Mouse (Mus musculus) E14TG2a.4 (cell line): Measurements from ENCODE around the gene Zfp593.
"Not testable (repeated sequence)": the region's sequence is repeated elsewhere in the genome, so short reads cannot be mapped to it uniquely, and the experiment has no call there.

Source experiments
- H3K27me3 ChIP-seq: 2 replicates; pipeline ENCODE4 v1.6.1; 2014; ENCODE audit warnings: low read length, control low read depth; ENCODE audit not compliant: insufficient read depth
- H3K36me3 ChIP-seq: 2 replicates; pipeline ENCODE4 v1.6.1; 2014; ENCODE audit warnings: low read length, control low read depth; ENCODE audit not compliant: insufficient read depth
- H3K4me1 ChIP-seq: replicated peaks from 2 replicates; pipeline ENCODE4 v1.6.1; 2014; ENCODE audit warnings: low read depth, low read length, control low read depth
- H3K4me3 ChIP-seq: replicated peaks from 2 replicates; pipeline ENCODE4 v1.5.1; 2014; ENCODE audit warnings: mild to moderate bottlenecking, low read length
- H3K9me3 ChIP-seq: 2 replicates; pipeline ENCODE4 v1.6.1; 2014; ENCODE audit warnings: low read length, control low read depth
- CTCF ChIP-seq: conservative IDR thresholded peaks from 2 replicates; pipeline ENCODE4 v1.5.1; 2014; ENCODE audit warnings: low read length
- NANOG ChIP-seq: IDR thresholded peaks from 2 replicates; pipeline ENCODE4 v1.6.1; 2014; ENCODE audit warnings: borderline replicate concordance, low read length, mixed read lengths
- POU5F1 ChIP-seq: IDR thresholded peaks from 2 replicates; pipeline ENCODE4 v1.6.1; 2014; ENCODE audit warnings: low read length, borderline replicate concordance

The Zfp593 gene

DNA sequence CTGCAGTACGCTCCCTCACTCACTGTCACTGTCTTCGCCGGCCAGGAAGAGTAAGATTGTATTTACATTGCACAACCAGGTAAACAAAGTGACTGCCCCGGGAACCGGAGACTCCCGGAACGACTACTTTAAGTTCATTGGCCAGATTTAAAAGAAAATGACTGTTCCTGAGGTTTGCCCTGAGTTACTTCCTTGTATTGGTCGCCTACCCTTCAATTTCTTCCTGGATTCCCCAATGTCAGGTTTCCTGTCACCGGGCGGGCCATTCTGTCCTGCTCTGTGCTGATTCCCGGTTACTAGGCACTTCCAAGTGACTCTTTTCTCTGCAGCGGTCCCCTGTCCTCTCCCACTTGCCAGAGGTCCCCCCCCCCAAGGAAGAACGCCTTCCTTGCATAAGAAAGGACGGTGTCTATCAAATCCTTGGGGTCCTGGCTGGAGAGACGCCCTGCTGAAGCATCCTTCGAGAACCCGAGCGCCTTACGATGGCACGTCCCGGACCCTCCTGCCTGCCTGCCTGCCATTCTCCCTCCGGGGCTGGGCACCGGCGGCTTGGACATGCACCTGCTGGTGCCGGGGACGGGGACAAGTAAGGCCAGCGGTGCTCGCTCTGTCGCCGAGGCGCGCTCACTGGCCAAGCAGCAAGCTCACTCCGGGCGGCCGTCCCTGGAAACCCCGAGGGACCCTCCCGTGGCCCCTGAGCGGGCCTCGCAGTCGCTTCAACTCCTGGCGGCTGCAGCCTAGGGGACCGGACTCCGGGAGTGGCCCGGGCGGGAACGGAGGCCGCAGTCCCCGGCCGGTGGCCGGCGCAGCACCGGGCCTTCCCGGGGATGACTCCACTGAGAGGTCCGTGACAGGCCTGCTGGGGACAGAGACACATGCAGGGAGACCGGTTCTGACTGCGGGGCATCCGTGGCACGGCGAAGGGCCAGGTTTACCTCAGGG is 41.1 kb upstream of the Zfp593 start:
- Histone ChIP-seq H3K27me3 (no peaks in the 10 kb centered on the region), H3K36me3 (peaks cover 40% of the 10 kb centered on the region), H3K9me3 (no peaks in the 10 kb centered on the region), H3K4me3 (peak overlapping the region; percentile 100), H3K4me1 (peaks cover 45% of the 10 kb centered on the region)
- no peak for TF ChIP-seq NANOG
- TF ChIP-seq POU5F1, result no peak
- TF ChIP-seq CTCF, result no peak

DNA sequence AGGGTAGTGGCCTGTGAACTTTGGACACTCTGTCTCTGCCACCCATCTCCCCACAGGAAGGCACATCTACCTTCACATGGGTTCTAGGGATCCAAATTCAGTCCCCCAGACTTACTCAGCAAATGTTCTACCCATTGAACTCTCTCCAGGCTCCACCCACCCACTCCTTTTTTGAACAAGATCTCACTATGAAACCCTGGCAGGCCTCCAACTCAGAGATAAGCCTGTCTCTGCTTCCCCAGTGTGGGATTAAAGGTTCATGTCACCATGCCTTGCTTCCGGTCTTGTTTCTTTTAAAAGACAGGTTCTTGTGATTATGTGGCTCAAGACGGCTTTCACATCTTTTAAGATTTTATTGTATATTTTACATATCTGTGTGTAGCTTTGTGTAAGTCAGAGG is 39.5 kb upstream of the Zfp593 start:
- Histone ChIP-seq H3K4me1 (peaks cover 44% of the 10 kb centered on the region), H3K27me3 (no peaks in the 10 kb centered on the region), H3K9me3 (no peaks in the 10 kb centered on the region), H3K4me3 (no peak overlapping the region), H3K36me3 (peaks cover 54% of the 10 kb centered on the region)
- TF ChIP-seq CTCF (no peak), NANOG (no peak), POU5F1 (no peak)

DNA sequence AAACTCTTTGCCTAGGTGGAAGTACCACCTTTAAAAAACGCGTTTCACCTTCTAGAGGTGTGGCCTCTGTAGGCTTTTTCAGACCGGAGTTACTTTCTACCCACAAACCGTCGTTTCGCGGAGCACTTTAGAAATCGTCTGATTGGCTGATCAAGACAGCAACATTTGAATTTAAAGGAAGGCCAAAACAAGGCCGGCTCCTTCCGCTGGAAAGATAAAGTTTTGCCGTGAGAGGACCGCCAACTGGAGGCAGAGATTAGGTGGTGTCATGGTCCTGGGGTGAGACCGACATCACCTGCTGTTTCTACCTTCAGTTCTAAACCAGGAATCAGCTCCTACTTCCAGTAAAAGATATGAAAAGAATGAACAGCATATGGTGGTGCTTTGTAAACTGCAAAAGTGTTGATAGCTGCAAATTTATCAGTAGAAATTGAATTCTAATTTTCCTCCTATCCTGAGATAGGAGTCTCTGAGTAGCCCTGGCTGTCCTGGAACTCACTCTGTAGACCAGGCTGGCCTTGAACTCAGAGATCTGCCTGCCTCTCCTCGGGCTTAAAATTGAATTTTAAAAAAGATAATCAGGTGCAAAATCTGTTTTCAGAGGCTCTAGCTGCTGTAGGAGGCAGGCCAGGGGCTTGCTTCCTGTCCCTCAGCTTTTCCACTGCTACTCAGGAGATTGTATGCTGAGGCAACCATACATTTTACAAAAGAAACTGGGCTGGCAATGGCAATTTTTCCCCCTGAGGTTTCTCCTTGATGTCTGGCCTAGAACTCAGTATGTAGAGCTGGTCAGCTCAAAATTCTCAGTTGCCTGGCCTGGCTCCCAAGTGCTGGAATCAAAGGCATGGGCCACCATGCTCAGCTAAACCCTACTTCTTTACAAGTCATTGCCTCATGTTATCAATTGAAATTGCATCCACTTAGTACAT is 28.3 kb upstream of the Zfp593 start:
- TF ChIP-seq NANOG (no peak), CTCF (no peak)
- H3K4me3 ChIP-seq, result peak overlapping the region; percentile 57
- H3K9me3 ChIP-seq, result no peaks in the 10 kb centered on the region
- H3K36me3 ChIP-seq, result peaks cover 33% of the 10 kb centered on the region
- H3K4me1 ChIP-seq, result peaks cover 29% of the 10 kb centered on the region
- no peaks in the 10 kb centered on the region for H3K27me3 ChIP-seq

DNA sequence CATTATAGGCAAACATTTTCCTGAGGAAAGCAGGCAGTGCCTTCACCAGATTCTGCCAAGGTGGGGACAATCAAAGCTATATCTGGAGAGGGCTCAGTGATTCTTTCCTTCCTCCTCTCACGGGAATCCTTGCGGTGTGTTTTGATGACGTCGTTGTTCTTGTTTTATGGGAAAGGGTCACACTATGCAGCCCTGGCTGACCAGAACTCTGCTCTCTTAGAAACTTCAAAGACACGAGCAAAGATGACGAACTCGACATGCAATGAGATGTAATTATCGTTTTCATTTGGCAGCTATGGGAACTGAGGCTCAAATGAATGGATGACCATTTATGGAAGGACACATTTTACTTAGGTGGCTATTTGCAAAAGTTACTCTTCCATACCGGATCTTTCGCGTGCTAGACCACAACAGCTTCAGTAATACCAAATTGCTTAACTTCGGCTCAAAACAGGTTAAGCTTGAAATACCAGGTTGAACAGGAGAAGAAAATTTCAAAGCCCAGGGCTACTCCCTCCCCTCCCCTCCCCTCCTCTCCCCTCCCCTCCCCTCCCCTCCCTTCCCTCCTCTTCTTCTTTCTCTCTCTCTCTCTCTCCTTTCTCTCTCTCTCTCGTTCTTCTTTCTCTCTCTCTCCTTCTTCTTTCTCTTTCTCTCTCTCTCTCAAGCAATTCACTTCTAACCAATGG is 27.5 kb upstream of the Zfp593 start:
- Histone ChIP-seq H3K4me3 (peak overlapping the region; percentile 57), H3K27me3 (no peaks in the 10 kb centered on the region), H3K4me1 (peaks cover 34% of the 10 kb centered on the region), H3K9me3 (no peaks in the 10 kb centered on the region), H3K36me3 (peaks cover 24% of the 10 kb centered on the region)
- TF ChIP-seq NANOG (no peak), POU5F1 (no peak), CTCF (no peak)

DNA sequence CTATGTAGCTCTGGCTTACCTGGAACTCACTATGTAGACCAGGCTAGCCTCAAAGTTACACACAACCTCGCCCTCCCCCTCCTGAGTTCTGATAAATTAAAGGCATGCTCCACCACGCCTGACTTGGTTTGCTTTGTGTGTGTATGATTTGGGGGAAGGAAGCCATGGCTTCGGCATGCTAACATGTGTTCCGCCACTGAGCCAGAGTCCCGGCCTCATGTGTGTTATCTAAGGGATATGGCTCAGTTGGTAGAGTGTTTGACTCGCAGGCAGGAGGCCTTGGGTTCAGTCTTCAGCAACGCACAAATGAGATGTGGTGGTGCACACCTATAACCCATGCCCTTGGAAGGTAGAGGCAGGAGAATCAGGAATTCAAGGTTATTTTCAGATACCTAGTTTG is 26.6 kb upstream of the Zfp593 start:
- TF ChIP-seq NANOG (no peak), CTCF (no peak), POU5F1 (no peak)
- no peaks in the 10 kb centered on the region for H3K9me3 ChIP-seq
- peaks cover 34% of the 10 kb centered on the region for H3K4me1 ChIP-seq
- H3K4me3 ChIP-seq, result no peak overlapping the region
- H3K36me3 ChIP-seq, result peaks cover 16% of the 10 kb centered on the region
- no peaks in the 10 kb centered on the region for H3K27me3 ChIP-seq

DNA sequence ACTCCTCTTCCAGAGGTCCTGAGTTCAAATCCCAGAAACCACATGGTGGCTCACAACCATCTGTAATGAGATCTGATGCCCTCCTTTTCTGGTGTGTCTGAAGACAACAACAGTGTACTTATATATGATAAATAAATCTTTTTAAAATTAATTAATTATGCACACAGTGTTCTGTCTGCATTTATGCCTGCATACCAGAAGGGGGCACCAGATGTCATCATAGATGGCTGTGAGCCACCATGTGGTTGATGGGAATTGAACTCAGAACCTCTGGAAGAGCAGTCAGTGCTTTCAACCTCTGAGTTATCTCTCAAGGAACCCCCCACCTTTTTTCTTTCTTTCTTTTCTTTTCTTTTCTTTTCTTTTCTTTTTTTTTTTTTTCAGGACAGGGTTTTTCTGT is 24.2 kb upstream of the Zfp593 start:
- H3K27me3 ChIP-seq, H3K36me3 ChIP-seq, H3K9me3 ChIP-seq, H3K4me3 ChIP-seq: not testable (repeated sequence)
- peaks cover 40% of the 10 kb centered on the region for H3K4me1 ChIP-seq
- TF ChIP-seq CTCF, result peak; percentile 52

DNA sequence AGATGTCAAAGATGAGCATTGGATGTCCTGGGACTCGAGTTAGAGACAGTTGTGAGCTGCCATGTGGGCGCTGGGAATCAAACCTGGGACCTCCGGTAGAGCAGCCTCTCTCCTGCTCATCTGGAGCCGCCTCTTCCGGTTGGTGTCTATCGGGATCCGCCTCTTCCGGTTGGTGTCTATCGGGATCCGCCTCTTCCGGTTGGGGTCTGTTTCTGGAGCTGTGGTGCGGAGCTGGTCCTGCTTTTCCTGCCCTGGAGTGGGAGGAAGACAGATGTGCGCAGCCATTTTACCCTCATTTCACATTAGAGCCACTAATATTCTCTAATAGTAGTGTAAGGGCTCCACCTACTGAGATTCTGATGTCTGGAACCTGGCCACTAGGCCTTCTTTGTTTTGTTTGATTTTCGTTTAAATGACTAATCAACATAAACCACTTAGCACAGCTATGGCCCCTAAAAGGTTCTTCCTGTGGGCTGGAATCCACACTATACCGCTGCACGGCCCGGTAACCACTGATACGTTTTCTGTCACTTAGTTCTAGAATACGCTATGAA is 22.8 kb upstream of the Zfp593 start:
- peak overlapping the region; percentile 72 for H3K4me3 ChIP-seq
- H3K27me3 ChIP-seq, result no peaks in the 10 kb centered on the region
- no peaks in the 10 kb centered on the region for H3K36me3 ChIP-seq
- peaks cover 6% of the 10 kb centered on the region for H3K9me3 ChIP-seq
- TF ChIP-seq CTCF, result no peak
- TF ChIP-seq POU5F1, result no peak
- no peak for TF ChIP-seq NANOG
- peaks cover 30% of the 10 kb centered on the region for H3K4me1 ChIP-seq
